Mouse (Mus musculus): ENCODE results near the gene Afg3l1.

GRCm38 (mm10) chr8:123477737-123478258 lies at the start of gene Afg3l1:
- TF ChIP-seq CTCF (IDR thresholded peaks at IDR 0.05; ENCODE audit: insufficient read depth, low read depth, low read length) (no peak), POLR2A (IDR thresholded peaks at IDR 0.05; ENCODE audit: insufficient read depth, low read depth, low read length) (peak; percentile 76)
